Mouse (Mus musculus) embryonic facial prominence, embryonic 12.5 days (tissue): ENCODE data around the gene Mia2. TPM values are rescaled to one million over a fixed set of nuclear protein-coding genes. Genes with fewer than 3 reads are reported as not detected.
"Not testable (repeated sequence)": the region's sequence is repeated elsewhere in the genome, so short reads cannot be mapped to it uniquely, and the experiment has no call there.

Experiments
- ATAC-seq: fragments of 200-750 bp; cut with Nextera tagmentation; 2 replicates; pipeline ENCODE4 v1.8.0; 2017; ENCODE audit not compliant: insufficient number of reproducible peaks, insufficient read depth, low FRiP score, low TSS enrichment
- H3K27ac ChIP-seq: fragments of 300-500 bp; sonication (generic); 2 replicates; pipeline ENCODE4 v1.5.1; 2016; ENCODE audit warnings: mild to moderate bottlenecking
- H3K27me3 ChIP-seq: fragments of 300-500 bp; sonication (generic); 2 replicates; pipeline ENCODE4 v1.6.1; 2016; ENCODE audit warnings: mild to moderate bottlenecking, moderate library complexity
- H3K36me3 ChIP-seq: fragments of 300-500 bp; sonication (generic); 2 replicates; pipeline ENCODE4 v1.6.1; 2016; ENCODE audit warnings: mild to moderate bottlenecking
- H3K4me1 ChIP-seq: fragments of 300-500 bp; sonication (generic); 2 replicates; pipeline ENCODE4 v1.6.1; 2016
- H3K4me2 ChIP-seq: fragments of 300-500 bp; sonication (generic); replicated peaks from 2 replicates; pipeline ENCODE4 v1.6.1; 2016; ENCODE audit warnings: mild to moderate bottlenecking, moderate library complexity
- H3K4me3 ChIP-seq: fragments of 300-500 bp; sonication (generic); 2 replicates; pipeline ENCODE4 v1.5.1; 2016; ENCODE audit warnings: mild to moderate bottlenecking
- H3K9ac ChIP-seq: fragments of 300-500 bp; sonication (generic); 2 replicates; pipeline ENCODE4 v1.6.1; 2016; ENCODE audit warnings: mild to moderate bottlenecking, moderate library complexity
- H3K9me3 ChIP-seq: fragments of 300-500 bp; sonication (generic); 2 replicates; pipeline ENCODE4 v1.6.1; 2016; ENCODE audit warnings: mild to moderate bottlenecking, moderate library complexity
- WGBS: fragments of 180-500 bp; shearing (Covaris S2); methylation state at CpG from one replicate; pipeline ENCODE4 v1.1.7; 2016; 5-methylcytosine and 5-hydroxymethylcytosine counted together
- polyA plus RNA-seq: library from polyadenylated mRNA; unstranded; fragments of >200 nt; fragmentation: Nextera tagmentation; extraction: Ambion mirVana; gene quantifications from 2 replicates; pipeline ENCODE4 v1.2.1, GENCODE M21; 2016

The Mia2 gene
- polyA plus RNA-seq, 1 experiment from 2014 or later: 60.3 TPM

GRCm38 (mm10) chr12:59207814-59208213 lies 112.2 kb downstream of the Mia2 start:
- WGBS: 94% methylated on average over 1 of the region's 1 CpGs
- H3K4me2 ChIP-seq: no peak overlapping the region

GRCm38 (mm10) chr12:59216176-59216575 lies 120.6 kb downstream of the Mia2 start:
- Histone ChIP-seq H3K4me3 (no peak overlapping the region), H3K27me3 (no peaks in the 10 kb centered on the region), H3K9ac (no peak overlapping the region), H3K36me3 (peaks cover 10% of the 10 kb centered on the region), H3K9me3 (no peaks in the 10 kb centered on the region), H3K4me2 (no peak overlapping the region), H3K27ac (no peak overlapping the region), H3K4me1 (peaks cover 11% of the 10 kb centered on the region)
- 95% methylated on average over 4 of the region's 4 CpGs for WGBS
- no peak for ATAC-seq

More at GRCm38 (mm10) chr12:59207814-59208213, 112.2 kb downstream of the Mia2 start:
- Histone ChIP-seq H3K27ac (no peak overlapping the region), H3K9me3 (no peaks in the 10 kb centered on the region), H3K4me1 (no peaks in the 10 kb centered on the region), H3K36me3 (peaks cover 18% of the 10 kb centered on the region), H3K27me3 (no peaks in the 10 kb centered on the region), H3K4me3 (no peak overlapping the region), H3K9ac (no peak overlapping the region)
- ATAC-seq: no peak

GRCm38 (mm10) chr12:59216676-59217266 lies 121.2 kb downstream of the Mia2 start:
- 78% methylated on average over 6 of the region's 6 CpGs for WGBS
- H3K9ac ChIP-seq: no peak overlapping the region
- no peak overlapping the region for H3K27ac ChIP-seq

GRCm38 (mm10) chr12:59217331-59217730 lies 121.7 kb downstream of the Mia2 start:
- Histone ChIP-seq H3K4me2 (peak overlapping the region; percentile 82), H3K9ac (no peak overlapping the region), H3K36me3 (no peaks in the 10 kb centered on the region), H3K4me3 (no peak overlapping the region), H3K9me3 (no peaks in the 10 kb centered on the region), H3K27me3 (no peaks in the 10 kb centered on the region), H3K27ac (no peak overlapping the region), H3K4me1 (peaks cover 11% of the 10 kb centered on the region)
- ATAC-seq: no peak
- WGBS: 83% methylated on average over 3 of the region's 3 CpGs

More at GRCm38 (mm10) chr12:59216676-59217266, 121.2 kb downstream of the Mia2 start:
- no peaks in the 10 kb centered on the region for H3K27me3 ChIP-seq
- no peak overlapping the region for H3K4me2 ChIP-seq
- H3K9me3 ChIP-seq: no peaks in the 10 kb centered on the region
- H3K4me3 ChIP-seq: no peak overlapping the region
- 0 out of 2 replicates have a peak, but pooled peaks cover 4% of the 10 kb centered on the region for H3K36me3 ChIP-seq
- ATAC-seq: no peak
- peaks cover 11% of the 10 kb centered on the region for H3K4me1 ChIP-seq

GRCm38 (mm10) chr12:59218640-59219321 lies 123.2 kb downstream of the Mia2 start:
- peak overlapping the region; percentile 85 for H3K9ac ChIP-seq
- H3K9me3 ChIP-seq: no peaks in the 10 kb centered on the region
- no peaks in the 10 kb centered on the region for H3K27me3 ChIP-seq
- ATAC-seq: peak; percentile 12
- H3K4me1 ChIP-seq: peaks cover 11% of the 10 kb centered on the region
- peak overlapping the region; percentile 94 for H3K4me3 ChIP-seq
- under 1% methylated on average over 64 of the region's 69 CpGs for WGBS
- H3K36me3 ChIP-seq: no peaks in the 10 kb centered on the region
- peak overlapping the region; percentile 93 for H3K27ac ChIP-seq
- H3K4me2 ChIP-seq: peak overlapping the region; percentile 82

GRCm38 (mm10) chr12:59219325-59220225 lies 124.0 kb downstream of the Mia2 start, which contains the start of gene Fbxo33:
TSS of gene Fbxo33 (minus strand) at chr12:59219725.
- peaks cover 11% of the 10 kb centered on the region for H3K4me1 ChIP-seq
- H3K36me3 ChIP-seq: no peaks in the 10 kb centered on the region
- H3K27me3 ChIP-seq: no peaks in the 10 kb centered on the region
- peak; percentile 96 for ATAC-seq
- peak within 1 kb of the TSS; percentile 82 for H3K4me2 ChIP-seq
- WGBS: under 1% methylated on average over 109 of the region's 109 CpGs
- peak within 1 kb of the TSS; percentile 85 for H3K9ac ChIP-seq
- H3K4me3 ChIP-seq: peak within 1 kb of the TSS; percentile 94
- H3K27ac ChIP-seq: peak within 1 kb of the TSS; percentile 93
- no peaks in the 10 kb centered on the region for H3K9me3 ChIP-seq

GRCm38 (mm10) chr12:59228401-59228800 lies 132.8 kb downstream of the Mia2 start:
- no peaks in the 10 kb centered on the region for H3K36me3 ChIP-seq
- no peak for ATAC-seq

GRCm38 (mm10) chr12:59238434-59238833 lies 142.8 kb downstream of the Mia2 start:
- H3K9me3 ChIP-seq: no peaks in the 10 kb centered on the region
- no peak overlapping the region for H3K4me2 ChIP-seq
- no peaks in the 10 kb centered on the region for H3K4me1 ChIP-seq
- no peaks in the 10 kb centered on the region for H3K36me3 ChIP-seq
- 82% methylated on average over 5 of the region's 5 CpGs for WGBS
- no peak overlapping the region for H3K9ac ChIP-seq
- no peak for ATAC-seq
- no peak overlapping the region for H3K4me3 ChIP-seq
- no peaks in the 10 kb centered on the region for H3K27me3 ChIP-seq
- H3K27ac ChIP-seq: no peak overlapping the region

More at GRCm38 (mm10) chr12:59228401-59228800, 132.8 kb downstream of the Mia2 start:
- Histone ChIP-seq H3K9me3 (no peaks in the 10 kb centered on the region), H3K4me3 (no peak overlapping the region), H3K27ac (no peak overlapping the region), H3K4me1 (no peaks in the 10 kb centered on the region), H3K9ac (no peak overlapping the region), H3K4me2 (no peak overlapping the region), H3K27me3 (no peaks in the 10 kb centered on the region)
- 91% methylated on average over 5 of the region's 5 CpGs for WGBS

GRCm38 (mm10) chr12:59241031-59241430 lies 145.4 kb downstream of the Mia2 start:
- not testable (repeated sequence) for H3K36me3 ChIP-seq, ATAC-seq, H3K9me3 ChIP-seq, H3K4me3 ChIP-seq, H3K4me2 ChIP-seq, H3K4me1 ChIP-seq, H3K27ac ChIP-seq, H3K9ac ChIP-seq, H3K27me3 ChIP-seq
- 88% methylated on average over 8 of the region's 8 CpGs for WGBS
